In genomic region chr2:121357494-121357893, GRCm38 (mm10) we compare ENCODE assay signal across 8 mouse cellular contexts. TPM values are rescaled to one million over a fixed set of nuclear protein-coding genes. Genes with fewer than 3 reads are reported as not detected.
DNase-seq lines count a peak whose midpoint lies in the region; ATAC-seq lines count a peak whose summit lies in the region.

TSS of gene Ckmt1 (plus strand) at chr2:121357714.

- H3K9me3 ChIP-seq in embryonic facial prominence, embryonic 12.5 days, result no peaks in the 10 kb centered on the region
- no peaks in the 10 kb centered on the region for H3K9me3 ChIP-seq in kidney, embryonic 14.5 days (ENCODE audit: control insufficient read depth, low read length)

- WGBS in embryonic facial prominence, embryonic 12.5 days, result 56% methylated on average over 5 of the region's 5 CpGs
- 39% methylated on average over 5 of the region's 5 CpGs for WGBS in kidney, embryonic 14.5 days

- ATAC-seq in embryonic facial prominence, embryonic 12.5 days (ENCODE audit: insufficient number of reproducible peaks, insufficient read depth, low FRiP score, low TSS enrichment), result no peak
- ATAC-seq in kidney, embryonic 14.5 days (ENCODE audit: low FRiP score, low TSS enrichment), result no peak

- H3K36me3 ChIP-seq in embryonic facial prominence, embryonic 12.5 days, result no peaks in the 10 kb centered on the region
- no peaks in the 10 kb centered on the region for H3K36me3 ChIP-seq in kidney, embryonic 14.5 days (ENCODE audit: control insufficient read depth, insufficient read depth, low read length)

- peak within 1 kb of the TSS; percentile 59 for H3K4me2 ChIP-seq in embryonic facial prominence, embryonic 12.5 days (replicated peaks)
- H3K4me2 ChIP-seq in kidney, embryonic 14.5 days (replicated peaks; ENCODE audit: low read depth, low read length), result peak within 1 kb of the TSS; percentile 40

- peak; percentile 24 for DNase-seq in kidney, adult 9 months
- DNase-seq in kidney, postnatal 25 days, result no peak
- DNase-seq in lung, postnatal 25 days (ENCODE audit: low spot score), result peak; percentile 14
- DNase-seq in adrenal gland, postnatal 36 days, result no peak
- DNase-seq in spleen, postnatal 14 days (ENCODE audit: low spot score in 2 of 2), result no peak
- no peak for DNase-seq in ovary, adult 18-20 months (ENCODE audit: low spot score)

- H3K27ac ChIP-seq in embryonic facial prominence, embryonic 12.5 days, result peak within 1 kb of the TSS; percentile 60
- H3K27ac ChIP-seq in kidney, embryonic 14.5 days (ENCODE audit: low read depth, low read length), result no peak within 1 kb of the TSS

- H3K4me1 ChIP-seq in embryonic facial prominence, embryonic 12.5 days, result peaks cover 22% of the 10 kb centered on the region
- 0 out of 2 replicates have a peak, but pooled peaks cover 3% of the 10 kb centered on the region for H3K4me1 ChIP-seq in kidney, embryonic 14.5 days (ENCODE audit: control insufficient read depth, insufficient read depth, low read length)

- peak within 1 kb of the TSS; percentile 32 for H3K4me3 ChIP-seq in embryonic facial prominence, embryonic 12.5 days
- peak within 1 kb of the TSS; percentile 23 for H3K4me3 ChIP-seq in kidney, embryonic 14.5 days (ENCODE audit: low read length)

- peak within 1 kb of the TSS; percentile 36 for H3K9ac ChIP-seq in embryonic facial prominence, embryonic 12.5 days
- H3K9ac ChIP-seq in kidney, embryonic 14.5 days (ENCODE audit: low read depth, low read length), result no peak within 1 kb of the TSS

- no peaks in the 10 kb centered on the region for H3K27me3 ChIP-seq in embryonic facial prominence, embryonic 12.5 days
- H3K27me3 ChIP-seq in kidney, embryonic 14.5 days (ENCODE audit: control insufficient read depth, insufficient read depth, low read length), result no peaks in the 10 kb centered on the region; the same call in none of the 2 replicates

RNA-seq across cellular contexts. Expression of gene Ckmt1, which starts in this region (rescaled TPM):
- 10.2 and 13.0 TPM in 2 replicates for polyA plus RNA-seq in embryonic facial prominence, embryonic 12.5 days (2016; fragmentation: Nextera tagmentation; extraction: Ambion mirVana)
- polyA plus RNA-seq in kidney, embryonic 14.5 days (2014; fragmentation: Nextera tagmentation; extraction: Ambion mirVana), result 3.3 and 7.9 TPM in 2 replicates
- total RNA-seq in adrenal gland, postnatal 36 days (2021), result 1 to 10 TPM; 5.8 to 6.6 TPM

Comparison
In these comparisons a context has a peak if more than half of its experiments do, and no peak if none do; other contexts are left out.
1. DNase-seq: peak in kidney, adult 9 months (single experiment) and lung, postnatal 25 days (single experiment); none in kidney, postnatal 25 days (0 of 2), adrenal gland, postnatal 36 days (0 of 2), spleen, postnatal 14 days (0 of 2) and ovary, adult 18-20 months (single experiment).